Mouse (Mus musculus) kidney, adult 8-10 months (tissue): ENCODE data around the gene Dhx33.

Source experiments
- DNase-seq, 2 experiments: peaks; one replicate each; pipeline ENCODE4 v3.0.0; 2022

Dhx33 gene

DNA sequence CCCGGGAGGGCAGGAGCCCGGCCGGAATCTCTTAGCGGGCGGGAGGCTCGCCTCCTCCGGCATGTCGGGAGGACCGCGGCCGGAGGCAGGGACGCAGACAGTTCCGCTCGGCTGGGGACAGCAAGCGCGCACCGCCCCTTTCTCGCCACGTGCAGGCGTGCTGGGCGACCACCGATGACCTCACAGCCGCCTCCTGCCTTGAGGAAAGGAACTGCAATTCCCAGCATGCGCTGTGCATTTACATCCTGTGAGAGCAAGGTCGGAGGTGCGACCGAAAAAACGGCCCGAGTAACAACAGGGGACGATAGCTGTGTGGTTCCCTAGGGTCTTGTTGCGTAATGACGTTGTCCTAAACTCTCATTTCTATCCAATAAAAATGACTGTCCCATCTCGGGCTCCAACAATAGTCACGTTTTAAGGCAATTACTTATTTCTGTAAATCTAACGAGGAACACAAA is at the start of gene Dhx33:
Gene Dhx33 (minus strand): TSS at position 122 of the 458 bp plus-strand sequence.
- peak; percentile 96 to 97 for DNase-seq

DNA sequence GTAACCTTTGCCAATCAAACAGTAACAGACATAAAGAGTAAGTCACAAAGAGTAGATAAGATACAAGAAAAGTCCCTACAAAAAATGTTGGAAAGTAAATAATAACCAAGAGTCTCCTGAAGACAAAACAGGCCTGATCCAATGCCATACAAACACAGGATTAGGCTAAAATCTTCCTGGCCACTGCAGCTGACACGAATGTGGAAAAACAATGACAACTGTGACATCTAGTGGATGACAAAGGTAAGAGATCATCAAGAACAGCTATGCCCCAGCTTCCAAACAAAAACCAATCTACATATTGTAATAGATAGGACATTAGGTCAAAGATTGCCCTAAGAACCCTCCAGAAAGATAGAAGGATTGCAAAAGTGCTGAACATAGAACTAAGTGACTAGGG is 48.3 kb upstream of the Dhx33 start:
- DNase-seq, result peak in 1 of 2 experiments; percentile 4

DNA sequence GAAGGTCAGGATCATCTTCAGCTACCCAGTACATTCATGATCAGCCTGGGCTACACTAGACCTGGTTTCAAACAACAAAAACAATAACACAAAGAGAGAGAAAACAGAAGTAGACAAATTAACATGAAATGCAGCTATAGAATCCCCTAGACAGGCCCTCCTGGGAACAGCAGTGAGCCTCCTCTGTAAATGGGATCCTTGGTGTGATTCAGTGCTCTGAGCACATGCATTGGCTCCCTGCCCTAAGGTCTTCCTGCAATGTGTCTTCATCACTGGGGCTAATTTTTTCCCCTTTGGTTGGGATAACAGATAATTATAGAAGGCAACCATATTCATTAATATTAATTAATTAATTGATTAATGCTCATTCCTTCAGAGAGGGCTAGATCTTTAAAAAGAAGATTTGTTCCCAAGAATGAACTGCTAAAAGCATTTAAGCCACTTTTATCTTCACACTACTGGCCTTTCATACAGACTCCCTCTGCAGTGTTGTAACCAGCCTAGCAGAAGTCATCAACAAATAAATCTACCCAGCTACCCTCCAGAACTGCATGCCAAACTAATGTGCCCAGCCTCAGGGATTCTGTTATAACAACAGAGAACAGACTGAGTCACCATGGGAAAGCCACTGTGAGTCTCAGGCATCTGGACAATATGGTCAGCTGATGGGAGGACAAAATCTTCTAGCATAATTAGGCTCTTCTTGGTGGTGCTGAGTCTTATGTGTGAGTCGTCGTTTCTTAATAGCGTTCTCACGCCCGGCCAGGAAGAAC is 35.5 kb upstream of the Dhx33 start:
- no peak for DNase-seq

DNA sequence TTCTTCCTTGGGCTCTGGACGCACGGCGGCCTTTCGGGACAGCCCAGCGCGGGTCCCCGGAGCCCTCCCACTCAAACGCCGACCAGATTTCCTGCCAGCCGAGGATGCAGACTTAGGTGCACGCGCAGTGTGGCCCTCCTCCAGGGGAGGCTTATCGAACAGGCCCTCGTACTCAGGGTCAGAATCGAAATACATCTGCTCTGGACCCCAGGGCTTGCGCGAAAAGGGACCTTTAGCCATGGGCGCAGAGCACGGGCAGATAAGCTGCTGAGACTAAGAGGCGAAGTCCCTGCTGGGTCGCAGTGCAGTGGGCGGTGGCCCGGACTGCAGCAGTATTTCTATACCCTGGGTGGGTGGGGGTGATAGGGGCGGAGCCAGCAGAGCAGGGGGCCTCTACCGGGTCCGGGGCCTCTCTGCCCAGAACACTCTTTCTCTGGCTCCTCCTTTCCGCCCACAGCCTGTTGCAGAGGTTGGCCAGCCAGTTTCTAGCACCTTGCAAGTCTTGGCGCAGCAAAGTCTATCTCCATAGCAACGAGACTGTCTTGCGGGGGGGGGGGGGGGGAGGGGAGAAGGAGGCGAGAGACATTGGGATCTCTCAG is 29.0 kb upstream of the Dhx33 start, which contains the start of gene 6330403K07Rik:
Gene 6330403K07Rik (minus strand): TSS at position 351 of the 599 bp plus-strand sequence.
- DNase-seq, result no peak

DNA sequence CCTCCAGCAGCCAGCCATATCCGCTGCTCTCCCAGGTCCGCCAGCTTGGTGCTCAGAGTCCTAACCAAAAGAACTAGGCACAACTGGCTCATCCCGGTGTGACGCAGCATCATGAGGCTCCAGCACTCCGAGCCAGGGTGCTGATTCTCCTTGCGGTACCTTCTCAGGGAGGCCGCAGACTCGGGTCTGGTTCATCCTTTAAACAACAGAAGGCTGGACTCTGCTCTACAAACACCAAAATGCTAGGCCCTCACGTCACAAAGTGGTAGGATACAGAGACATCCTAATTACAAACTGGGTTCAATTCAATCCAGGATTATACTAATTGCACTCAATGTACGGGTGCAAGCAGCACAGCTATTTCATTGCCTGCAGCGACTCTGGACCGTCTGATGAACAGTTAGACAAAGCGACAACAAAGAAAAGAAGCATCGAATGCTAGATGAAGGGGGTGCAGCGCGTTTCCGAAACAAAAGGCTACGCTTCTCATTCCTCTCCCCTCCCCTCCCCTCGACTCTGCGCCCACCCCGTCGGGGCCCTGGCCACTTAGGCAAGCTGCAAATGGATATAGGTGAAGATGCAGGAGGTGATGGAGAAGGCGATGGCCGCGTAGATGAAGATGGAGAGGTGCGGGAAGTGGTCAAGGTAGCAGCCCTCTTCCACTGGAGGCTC is 28.4 kb upstream of the Dhx33 start:
- no peak for DNase-seq

DNA sequence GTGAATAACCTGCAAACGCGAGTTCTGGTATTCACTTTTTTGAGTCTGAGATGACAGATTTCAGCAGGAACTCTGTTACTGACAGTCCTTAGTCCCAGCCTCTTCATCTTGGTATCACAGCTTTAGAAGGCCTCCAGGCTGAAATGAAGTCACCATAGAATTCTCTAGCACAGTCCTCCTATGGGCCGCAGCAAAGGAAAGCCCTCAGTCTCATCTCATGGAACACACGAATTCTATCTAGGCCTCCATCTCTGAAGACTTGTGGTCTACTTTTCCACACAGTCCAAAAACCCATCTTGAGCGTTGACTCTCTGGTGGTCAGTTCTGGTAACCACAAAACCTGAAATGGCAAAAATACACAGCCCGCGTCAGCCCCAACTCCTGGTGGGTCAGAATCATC is 27.8 kb upstream of the Dhx33 start:
- DNase-seq, result no peak

DNA sequence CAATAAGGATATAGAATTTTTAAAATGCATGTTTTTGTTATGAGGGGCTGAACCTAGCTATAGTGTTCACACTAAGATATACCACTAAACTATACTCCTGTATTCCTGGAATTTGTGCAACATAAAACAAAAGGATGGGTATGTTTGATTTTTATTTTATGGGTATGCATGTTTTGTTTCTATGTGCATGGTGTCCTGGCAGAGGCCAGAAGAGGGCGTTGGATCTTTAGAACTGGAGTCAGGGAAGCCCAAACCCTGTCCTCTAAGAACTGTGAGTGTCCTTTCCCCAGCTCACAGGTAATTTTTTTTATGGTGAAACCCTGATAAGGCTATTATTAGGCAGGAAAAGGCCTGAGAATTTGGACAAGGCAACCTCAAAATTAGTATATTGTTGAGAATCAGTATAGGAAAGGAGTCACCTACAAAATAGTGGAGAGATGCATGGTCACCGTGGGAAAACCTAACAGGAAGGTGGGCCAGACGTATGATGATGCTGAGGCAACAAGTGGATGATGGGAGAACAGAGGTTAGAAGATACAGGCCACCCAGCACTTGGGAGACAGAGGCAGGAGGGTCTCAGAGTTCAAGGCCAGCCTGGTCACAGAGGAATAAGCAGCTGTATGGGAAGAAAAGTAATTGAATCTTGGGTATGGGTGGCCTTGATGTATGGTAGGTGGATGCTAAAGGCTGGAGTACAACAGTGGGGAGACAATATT is 25.3 kb upstream of the Dhx33 start:
- DNase-seq, result no peak

DNA sequence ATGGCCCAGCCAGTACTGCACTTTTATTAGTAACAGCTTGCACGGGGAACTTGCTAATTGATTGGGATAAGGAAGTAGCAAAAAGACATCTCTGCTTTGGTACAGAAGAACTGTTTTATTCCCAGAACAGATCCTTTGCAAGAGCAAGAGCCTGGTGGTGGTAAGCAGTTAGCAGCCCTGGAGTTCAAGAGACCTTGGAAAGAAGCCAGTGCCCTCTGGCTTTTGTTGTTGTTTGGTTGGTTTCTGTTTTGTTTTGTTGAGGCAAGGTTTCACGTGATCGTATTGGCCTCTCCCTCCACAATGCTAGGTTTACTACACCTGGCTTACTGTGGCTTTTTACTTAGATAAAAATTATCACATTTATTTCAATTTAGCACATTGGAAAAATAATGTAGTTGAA is 24.0 kb upstream of the Dhx33 start:
- no peak for DNase-seq

DNA sequence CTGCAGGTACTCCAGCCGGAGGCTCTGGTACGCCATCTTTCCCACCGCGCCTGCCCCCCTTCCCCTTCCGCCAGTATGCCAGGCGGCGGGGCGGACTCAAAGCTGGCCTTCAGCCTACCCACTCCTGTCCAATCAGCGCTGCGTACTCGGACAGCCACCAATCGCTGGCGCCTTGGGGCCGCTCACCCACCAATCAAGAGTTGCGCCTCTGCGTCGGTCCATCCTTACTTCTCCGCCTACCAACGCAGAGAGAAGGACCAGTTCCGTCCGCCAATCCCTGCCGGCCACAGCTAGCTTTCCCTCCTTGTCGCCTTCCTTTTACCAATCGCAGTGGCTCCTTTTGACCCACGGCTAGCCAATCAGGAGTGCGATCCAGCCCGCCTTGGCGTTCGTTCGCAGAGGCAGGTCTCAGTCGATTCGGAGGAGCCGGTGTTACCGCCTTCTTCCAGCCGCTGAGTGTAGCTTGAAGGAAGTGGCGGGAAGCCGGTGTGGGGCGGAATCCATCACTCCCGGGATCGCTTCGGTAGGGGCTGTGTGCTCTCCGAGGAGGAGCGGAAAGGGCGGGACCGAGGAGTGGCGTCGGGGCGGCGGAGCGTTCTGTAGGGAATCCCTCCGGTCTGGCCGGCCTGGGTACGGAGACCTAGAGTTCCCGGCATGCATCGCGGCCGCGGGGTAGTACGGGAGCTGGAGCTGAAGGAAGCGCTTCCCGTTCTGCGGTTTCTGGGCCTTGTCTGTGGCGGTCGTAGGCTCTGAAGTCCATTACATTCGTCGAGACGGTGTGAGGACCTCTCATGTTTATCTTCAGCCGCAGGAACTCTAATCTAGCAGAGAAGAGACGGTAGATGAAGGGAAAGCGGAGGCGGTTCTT is 15.2 kb upstream of the Dhx33 start, which contains the start of the genes Mis12 and Derl2:
Gene Mis12 (plus strand): TSS at position 411 of the 868 bp plus-strand sequence.
Gene Derl2 (minus strand): TSS at position 641 of the 868 bp plus-strand sequence.
- DNase-seq, result peak; percentile 99 to 100

DNA sequence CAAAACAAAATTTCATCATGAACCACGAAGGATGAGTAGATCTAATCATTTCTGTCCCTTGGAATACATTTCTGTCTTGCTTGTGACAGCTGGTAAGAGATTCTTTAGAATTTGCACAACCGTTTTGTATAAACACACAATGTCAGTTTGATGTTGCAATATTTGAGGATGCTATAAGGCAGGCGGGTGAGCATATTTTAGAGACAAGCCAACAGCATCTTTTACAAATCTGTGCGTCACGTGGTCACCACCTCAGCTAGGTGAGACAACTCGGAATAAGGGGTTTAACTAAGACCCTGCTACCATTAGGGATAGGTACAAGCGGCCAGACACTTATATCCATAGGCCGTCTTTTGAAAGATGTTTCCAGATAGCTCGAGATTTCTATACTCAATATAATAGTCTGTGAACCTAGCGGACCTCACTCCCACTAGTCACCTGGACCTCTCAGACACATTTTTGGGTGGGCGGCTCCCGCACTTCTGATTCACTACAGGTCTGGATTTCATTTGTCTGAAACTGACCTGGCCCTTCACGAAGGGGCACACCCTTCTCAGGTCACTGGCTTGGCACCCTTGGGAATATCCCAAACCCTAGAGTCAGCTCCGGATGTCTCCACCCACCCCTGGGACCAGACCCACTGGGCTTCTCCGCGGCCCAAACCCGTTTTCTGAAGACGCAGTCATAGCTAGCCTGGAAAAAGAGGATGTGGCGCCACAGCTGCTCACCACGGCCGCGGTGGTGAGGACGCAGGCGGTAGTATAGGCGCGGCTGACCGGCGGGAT is 14.4 kb upstream of the Dhx33 start:
- no peak for DNase-seq

DNA sequence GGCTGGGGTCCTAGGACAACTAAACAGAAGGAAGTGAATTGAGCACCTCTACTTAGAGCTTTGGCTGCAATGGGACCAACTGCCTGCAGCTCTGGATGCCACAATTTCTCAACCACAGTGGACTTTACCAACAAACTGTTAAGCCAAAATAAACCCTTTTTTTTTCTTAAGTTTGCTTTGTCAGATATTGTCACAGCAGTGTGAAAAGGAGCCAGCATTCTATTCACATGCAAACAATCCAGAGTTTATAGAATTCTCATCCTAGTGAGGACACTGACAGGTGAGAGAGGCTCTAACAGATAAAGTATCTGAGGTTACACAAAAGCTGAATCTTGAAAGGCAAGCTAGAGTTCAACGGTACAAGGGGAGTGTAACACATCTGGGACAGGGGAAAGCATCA is 12.8 kb upstream of the Dhx33 start:
- DNase-seq, result no peak

DNA sequence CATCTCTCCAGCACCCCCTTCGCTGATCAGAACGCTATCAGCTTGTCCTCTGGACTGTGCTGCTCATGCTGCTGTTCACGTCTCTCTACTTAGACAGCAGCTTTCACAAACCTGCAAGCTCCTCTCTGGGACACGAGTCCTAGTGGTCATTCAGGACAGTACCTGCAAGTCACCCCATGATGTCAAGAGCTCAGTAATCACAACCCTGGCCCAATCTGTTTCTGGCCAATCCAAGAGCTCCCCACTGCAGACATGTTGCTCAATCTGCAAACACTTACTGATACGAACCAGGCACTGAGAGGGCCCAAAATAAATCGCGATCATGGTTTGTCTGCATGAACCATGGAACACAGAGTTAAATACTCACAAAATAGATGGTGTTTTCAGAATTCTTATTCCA is 8.5 kb upstream of the Dhx33 start:
- DNase-seq, result no peak

DNA sequence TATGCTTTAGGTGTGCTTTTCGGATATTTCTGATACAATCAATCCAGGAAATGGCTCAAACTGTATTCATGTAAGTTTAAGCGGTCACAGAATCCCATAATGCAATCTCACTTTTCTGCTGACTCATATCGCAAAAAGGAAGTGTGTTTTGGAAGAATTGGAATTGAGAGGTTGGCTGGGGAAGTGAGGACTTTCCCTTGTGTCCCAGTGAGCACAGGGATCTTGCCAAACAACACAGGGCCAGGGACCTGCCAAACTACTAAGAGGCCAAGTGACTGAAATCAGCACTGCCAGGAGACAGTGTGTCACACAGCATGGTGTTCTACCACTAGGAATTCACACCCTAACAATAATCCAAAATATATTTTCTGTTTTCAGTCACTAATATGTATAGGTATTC is 4.1 kb upstream of the Dhx33 start:
- no peak for DNase-seq

DNA sequence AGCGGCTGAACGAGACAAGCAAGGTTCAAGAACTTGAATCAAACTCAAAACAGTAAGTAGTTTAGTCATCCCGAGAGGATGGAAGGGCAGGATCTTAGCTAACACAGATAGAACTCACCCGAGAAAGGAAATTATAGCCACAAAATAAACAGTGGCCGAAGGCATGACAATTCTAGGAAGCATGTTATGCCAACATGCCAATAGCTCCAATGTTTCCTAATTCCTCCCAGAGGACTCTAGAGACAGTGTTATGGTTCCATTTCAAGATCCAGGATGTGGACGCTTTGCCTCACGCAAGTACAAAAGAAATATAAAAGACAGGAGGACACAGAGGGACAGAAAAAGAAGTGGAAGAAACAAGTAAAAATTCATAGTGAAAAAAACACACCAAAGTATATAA is 3.6 kb upstream of the Dhx33 start:
- no peak for DNase-seq

DNA sequence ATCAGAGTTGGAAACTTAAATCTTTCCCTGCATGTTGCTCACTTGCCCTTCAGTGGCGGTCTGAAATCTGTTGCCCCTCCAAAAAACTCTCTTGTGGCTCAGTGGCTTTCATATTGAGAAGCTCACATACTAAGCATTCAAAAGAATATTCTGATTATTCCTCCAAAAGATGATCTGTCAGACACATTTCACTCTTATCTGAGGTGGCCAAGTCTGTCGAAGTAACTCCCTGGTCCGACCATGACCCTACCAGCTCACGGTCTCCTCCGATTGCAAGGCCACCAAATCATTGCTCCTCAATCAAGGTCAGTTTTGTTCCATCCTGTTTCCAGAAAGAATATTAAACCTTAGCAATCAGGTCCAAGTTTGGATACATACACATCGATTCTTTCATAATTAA is 2.8 kb upstream of the Dhx33 start:
- DNase-seq, result no peak

DNA sequence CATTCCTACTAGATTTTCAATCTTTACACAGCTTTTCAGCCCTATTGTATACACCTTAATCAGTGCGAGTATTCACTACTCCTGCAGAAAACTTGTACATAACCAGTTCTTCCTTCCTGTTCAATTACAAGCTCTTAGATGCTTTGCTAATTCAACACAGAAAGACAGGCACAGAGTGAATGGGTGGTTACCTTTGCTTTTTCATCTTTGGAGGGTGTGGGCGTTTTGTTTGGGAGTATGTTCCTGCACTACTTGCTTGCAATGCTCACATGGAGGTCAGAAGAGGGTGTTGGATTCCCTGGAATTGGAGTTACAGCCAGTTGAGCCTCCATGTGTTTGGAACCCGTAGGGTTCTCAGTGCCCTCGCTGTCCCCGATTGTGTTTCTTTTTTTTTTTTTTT is 809 bp upstream of the Dhx33 start:
- no peak for DNase-seq

DNA sequence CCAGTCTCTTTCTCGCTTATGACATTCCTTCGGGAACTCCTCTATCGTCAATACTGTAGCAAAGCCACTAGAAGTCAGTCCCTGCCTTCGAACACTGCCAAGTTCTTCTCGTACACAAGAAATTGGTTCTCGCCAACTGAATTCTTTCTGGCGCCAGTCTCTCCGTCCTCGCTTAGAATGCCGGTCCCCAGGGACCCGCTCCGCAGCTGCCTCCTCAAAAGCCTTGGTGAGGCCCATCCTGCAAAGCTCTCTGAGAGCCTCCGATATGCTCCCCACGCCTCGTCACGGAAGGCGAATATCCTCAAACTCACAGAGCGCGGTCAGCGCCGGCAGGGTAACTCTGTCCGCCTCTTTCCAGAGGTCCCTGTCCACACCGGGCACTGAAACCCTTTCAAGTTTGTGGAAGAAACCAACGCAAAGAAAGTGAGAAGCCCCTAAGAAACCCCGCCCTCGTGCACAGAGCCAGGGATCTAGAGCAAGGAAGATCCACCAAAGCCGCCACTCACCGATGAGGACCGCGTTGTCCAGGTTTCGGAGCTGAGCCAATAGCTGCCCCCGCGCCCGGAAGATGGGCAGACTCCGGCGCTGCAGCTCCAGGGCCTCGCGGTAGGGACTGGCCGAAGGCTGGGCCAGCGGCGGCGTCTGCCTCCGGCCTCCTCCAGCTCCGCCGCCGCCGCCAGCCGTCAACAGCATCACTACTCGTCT is 474 bp downstream of the Dhx33 start:
- DNase-seq, result peak in 1 of 2 experiments; percentile 60

DNA sequence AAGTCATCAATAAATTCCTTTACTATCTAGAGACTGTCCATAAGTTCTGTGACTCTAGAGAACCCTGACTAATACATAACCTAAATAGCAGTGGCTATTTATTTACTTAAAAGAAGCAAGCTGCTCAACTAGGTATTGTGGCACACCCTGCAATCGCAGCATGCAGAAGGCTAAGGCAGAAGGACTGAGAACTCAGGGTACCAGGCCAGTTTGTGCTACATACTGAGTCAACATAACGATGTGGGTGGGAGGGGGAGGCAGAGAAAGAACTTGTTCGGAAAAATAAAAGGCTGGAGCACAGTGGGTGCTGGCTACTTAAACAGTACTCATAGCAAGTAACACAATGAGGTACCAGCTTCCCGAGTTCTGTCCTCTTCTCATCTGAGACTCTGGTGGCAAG is 3.1 kb downstream of the Dhx33 start:
- DNase-seq, result no peak

DNA sequence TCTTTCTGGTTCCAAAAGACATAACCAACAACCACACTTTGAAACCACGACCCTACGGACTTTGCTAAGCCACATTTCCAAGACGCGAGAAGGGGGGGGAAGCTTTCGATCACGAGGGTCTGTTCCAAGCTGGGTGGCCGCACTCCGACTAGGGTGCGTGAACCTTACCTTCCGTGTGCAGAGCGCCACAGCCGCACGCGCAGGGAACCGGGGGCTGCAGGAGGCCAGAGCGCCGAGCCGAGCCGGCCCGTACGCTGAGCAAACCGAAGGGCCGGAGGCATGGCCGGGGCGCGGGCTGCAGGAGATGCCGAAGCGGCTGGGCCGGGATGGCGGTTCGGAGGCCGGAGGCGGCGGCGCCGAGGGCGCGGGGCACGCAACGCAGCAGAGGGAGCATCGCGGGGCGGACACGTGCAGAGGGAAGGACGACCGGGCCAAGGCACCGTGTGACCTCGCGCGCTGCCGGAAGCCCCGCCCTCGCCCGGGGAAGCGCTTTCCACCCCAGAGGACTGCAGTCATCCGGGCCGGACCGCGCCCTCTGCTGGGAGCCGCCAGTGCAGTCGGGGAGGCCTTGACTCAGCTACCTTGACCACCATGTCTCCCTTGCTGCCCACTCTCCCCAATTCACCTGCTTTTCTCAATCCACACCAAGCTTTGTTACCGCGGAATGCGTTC is 21.5 kb downstream of the Dhx33 start, which contains the start of gene C1qbp:
Gene C1qbp (minus strand): TSS at position 470 of the 672 bp plus-strand sequence.
- peak; percentile 91 to 94 for DNase-seq

DNA sequence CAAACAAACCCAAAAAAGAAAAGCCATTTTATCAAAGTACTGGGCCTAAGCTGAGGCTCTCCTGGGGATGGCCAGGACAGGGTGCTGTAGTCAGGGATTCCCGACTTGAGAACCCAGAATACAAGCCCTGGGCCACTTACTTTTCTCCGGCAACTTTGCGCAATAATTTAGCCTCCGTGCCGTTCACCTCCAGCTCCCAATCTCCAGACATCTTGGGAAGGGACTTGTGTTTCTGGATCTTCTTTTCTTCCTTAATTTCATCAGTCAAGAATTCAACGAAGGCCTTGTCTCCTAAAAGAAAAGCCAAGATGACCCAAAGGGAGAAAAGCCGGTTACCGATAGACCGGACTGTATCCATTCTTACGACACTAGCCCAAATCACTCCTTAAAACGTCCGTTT is 22.2 kb downstream of the Dhx33 start:
- DNase-seq, result no peak
